Mouse (Mus musculus) embryo, embryonic 9.5 days (tissue): Measurements from ENCODE around the gene Col4a2.
A peak's percentile ranks its signal among the peaks of the same experiment; 100 is the strongest.

ENCODE experiments used
- DNase-seq: peaks from one replicate; pipeline ENCODE4 v3.0.0-alpha.2; 2017; ENCODE audit errors: extremely low spot score

Col4a2 gene

DNA sequence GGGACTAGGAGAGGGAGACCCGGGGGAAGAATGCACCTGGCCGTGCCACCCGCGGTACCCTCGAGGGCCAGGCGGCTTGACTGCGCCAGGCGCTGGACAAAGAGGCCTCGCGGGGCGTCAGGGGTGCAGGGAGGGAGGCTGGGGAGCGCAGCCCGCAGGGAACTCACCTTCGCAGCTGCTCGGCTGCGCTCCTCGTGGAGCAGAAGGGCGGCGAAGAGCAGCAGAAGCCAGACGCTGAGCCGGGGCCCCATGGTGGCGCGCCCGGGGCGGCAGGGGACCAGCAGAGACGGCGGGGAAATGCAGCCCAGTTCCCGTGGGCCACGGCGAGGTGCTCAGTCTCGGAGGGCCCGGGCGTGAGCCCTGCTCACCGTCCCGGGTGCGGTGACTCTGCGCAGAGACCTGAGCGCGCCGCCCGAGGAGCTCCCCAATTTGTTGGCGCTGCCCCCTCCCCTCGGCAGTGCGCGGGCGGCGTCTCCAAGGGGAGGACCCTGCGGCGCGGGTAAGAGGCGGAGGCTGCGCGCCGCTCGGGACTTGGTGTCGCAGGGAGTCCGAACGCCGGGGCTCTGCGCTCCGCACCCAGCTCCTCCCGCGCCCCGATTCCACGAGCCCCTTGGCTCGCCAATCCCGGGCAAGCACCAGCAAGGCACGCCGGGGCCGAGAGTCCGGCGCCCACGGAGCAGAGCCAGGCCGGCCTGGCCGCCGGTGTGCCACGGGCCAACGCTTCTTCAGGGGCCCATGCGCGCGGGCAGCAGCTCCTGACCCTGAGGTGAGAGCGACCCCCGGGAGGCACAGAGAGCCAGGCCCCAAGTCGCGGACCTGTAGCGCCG is at the start of gene Col4a2, which contains the start of gene Col4a1:
TSS of gene Col4a2 (plus strand) at position 457 of the 827 bp plus-strand sequence.
TSS of gene Col4a1 (minus strand) at position 478 of the 827 bp plus-strand sequence.
- DNase-seq = peak; percentile 83

- no peak for DNase-seq
Observed at GRCm38 (mm10) chr8:11263848-11264247, 48.8 kb upstream of the Col4a2 start.

GRCm38 (mm10) chr8:11265971-11266370 is 46.6 kb upstream of the Col4a2 start:
- no peak for DNase-seq

DNA sequence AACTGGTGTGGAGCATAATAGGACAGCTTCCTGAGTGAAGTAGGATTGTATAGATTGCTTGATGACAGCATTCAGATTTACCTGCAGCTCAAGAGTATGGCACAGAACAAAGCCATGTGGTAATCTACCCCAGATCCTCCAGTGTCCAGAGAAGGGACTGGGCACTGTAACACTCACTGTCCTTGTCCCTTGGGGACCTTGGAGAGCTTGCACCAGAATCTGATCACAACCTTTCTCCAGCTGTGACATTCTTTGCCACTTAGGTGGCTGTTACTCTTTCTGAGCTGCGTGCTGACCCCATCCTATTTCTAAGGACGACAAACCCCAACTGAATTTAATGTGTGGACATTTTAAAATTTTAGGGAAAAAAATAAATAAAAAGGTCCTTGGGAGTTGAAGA is 46.1 kb upstream of the Col4a2 start:
- DNase-seq = no peak

- DNase-seq = no peak
Observed at GRCm38 (mm10) chr8:11268753-11269152, 43.9 kb upstream of the Col4a2 start.

GRCm38 (mm10) chr8:11270826-11271225 is 41.8 kb upstream of the Col4a2 start:
- DNase-seq = no peak

DNA sequence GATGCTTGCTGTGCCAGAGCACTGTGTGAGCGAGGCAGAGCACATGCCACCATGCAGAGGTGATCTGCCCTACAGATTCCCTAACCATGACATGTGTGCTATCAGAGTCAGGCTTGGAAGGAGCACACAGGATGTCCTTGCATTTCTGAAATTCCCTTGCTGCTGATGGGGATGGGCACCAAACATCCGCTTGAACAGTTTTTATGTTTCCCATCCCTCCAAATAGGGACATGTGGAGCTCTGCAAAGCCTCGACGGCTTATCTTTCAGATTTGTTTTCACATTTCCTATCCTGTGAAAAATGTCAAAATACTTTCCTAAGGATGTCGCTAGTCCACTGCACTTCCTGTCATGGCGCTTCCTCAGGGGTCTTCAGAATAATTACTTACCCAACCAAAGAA is 40.4 kb upstream of the Col4a2 start:
- DNase-seq = no peak

DNA sequence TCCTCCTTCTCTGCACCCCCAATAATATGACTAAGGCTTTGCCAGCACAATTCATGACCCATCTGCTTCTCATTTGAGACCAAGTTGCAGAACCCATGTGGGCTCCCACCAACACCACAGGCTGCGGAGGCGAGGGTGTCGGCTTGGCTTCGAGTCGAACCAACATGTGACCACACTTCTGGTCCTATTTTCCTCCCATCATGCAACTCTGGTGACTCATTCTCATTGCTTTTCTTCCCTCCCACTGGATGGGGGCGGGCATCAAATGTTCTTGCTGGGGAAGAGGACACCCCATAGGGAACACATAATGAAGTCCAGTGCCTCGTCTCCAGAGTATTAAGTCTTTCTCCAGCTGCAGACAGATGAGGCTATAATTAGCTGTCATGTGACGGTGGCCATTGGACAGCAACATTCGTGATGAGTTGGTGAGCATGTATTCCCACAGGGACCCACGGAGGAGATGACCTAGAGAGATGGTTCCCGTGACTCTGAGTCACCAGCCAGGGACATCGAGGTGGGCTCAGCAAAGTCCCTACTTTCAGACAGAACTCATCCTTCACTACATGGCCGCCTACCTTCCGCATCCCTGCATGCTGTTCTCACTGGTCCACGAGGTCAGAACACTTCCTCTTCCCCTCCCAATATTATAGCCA is 39.0 kb upstream of the Col4a2 start:
- no peak for DNase-seq

GRCm38 (mm10) chr8:11274415-11274814 is 38.2 kb upstream of the Col4a2 start:
- DNase-seq = no peak

- DNase-seq = no peak
Observed at GRCm38 (mm10) chr8:11276286-11276685, 36.3 kb upstream of the Col4a2 start.

GRCm38 (mm10) chr8:11277602-11278051 is 35.0 kb upstream of the Col4a2 start:
- no peak for DNase-seq

DNA sequence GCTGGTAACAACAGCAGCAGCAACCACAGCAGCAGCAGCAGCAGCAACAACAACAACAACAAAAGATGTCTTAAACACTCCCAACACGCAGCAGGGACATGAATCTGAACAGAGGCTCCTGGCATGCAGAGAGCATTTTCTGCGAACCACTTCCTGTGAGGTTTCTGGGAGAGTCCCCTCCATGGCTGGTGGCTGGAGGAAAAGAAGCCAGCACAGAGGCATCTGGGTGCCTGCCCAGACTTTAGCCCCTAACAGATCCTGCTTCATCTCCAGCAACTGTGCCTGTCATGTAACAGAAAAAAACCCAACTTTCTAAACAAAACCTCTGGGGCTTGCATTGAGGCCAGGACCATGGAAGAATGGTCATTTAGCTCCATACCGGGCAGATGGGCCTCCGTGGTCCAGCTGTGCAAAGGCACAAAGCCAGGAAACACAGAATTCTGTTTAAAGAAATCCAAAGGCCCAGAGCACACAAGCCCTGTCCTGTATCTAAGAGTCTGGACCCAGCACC is 34.4 kb upstream of the Col4a2 start:
- no peak for DNase-seq

DNA sequence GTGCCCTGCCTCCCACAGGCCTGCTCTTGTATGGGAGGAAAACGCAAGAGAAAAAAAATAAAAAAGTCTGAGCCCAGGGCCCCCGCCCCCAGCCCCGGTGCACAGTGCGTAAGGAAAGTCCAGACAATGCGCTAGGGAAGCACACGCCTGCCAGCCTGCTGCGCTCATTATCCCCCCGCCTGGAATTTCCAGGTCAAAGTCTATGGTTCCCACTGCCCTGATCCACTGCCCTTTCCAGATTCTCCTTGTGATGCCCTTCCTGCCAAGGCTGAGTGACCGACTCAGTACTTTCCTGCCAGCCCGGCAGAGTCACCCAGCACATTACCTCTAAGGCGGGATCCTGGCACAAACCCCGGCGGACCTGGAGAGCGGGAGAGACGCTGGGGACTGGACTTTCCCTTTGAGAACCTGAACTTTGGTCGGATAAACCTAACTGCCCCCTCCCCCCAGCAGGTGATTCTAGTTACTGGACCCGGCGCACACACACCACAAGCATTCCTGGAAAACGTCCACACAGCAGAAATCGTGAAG is 33.2 kb upstream of the Col4a2 start:
- DNase-seq = peak; percentile 27

DNA sequence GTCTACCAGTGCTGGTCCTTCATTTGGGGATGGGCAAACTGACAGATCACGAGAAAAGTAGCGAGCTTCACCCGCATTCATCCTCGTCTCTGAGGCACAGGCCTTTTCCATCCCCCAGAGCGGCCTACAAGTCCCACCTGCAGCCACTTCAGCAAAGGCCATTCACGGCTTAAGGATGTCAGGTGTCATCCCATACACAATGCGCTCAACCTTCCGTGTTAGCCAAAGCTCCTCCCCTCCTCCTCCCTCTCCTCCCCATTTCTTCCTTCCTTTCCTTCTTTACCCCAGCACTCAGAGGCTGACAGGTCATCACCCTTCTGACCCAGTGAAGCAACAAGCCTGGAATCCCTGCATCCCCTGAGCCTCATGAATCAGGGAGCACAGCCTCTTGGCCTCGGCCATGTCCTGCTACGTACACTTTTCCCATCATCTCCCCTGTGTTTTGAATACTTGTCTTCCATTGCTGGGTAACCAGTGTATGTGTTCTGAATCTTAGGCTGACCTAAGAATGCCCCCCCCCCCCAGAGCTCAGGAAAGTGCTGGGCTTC is 31.8 kb upstream of the Col4a2 start:
- DNase-seq = no peak

GRCm38 (mm10) chr8:11282139-11282538 is 30.5 kb upstream of the Col4a2 start:
- no peak for DNase-seq

GRCm38 (mm10) chr8:11282696-11283095 is 29.9 kb upstream of the Col4a2 start:
- no peak for DNase-seq

GRCm38 (mm10) chr8:11283217-11283616 is 29.4 kb upstream of the Col4a2 start:
- DNase-seq = no peak

GRCm38 (mm10) chr8:11285437-11285836 is 27.2 kb upstream of the Col4a2 start:
- DNase-seq = no peak

DNA sequence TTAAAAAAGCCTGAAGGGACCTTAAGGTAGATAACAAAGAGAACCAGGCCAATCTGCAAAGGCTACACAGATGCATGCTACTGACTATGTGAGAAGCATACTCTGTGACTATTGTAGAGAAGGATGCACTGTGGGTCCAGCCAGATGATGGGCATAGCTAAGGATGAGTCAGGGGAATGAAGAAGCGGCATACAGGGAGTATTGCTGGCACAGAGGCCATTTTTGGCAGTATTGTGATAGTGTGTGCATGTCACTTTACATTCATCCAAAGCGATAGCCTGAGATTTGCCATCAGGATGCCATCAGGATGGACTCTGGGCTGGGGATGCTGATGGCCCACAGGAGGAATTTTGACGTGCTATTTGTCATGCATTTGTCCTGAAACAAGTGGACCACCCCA is 25.5 kb upstream of the Col4a2 start:
- DNase-seq = no peak

DNA sequence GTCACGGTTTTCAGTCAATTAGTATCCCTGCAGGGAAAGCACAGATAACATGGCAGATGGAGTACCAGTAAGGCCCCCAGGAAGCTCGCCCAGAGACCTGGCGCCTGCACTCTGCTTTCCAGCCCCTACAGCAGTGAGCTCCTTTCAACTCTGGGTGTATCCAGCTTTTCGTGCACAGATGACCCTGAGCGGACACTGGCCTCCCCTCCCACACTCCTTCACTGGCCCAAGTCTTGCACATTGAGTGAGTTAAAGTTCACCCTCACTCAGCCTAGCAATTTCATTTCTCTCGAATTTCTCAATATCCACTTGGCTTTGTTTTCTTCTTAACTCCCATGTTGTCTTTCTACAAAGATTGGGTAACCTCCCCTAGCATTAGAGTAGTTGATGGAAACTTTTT is 24.3 kb upstream of the Col4a2 start:
- no peak for DNase-seq

- no peak for DNase-seq
Observed at GRCm38 (mm10) chr8:11290533-11290932, 22.1 kb upstream of the Col4a2 start.

GRCm38 (mm10) chr8:11292611-11293010 is 20.0 kb upstream of the Col4a2 start:
- DNase-seq = no peak
